Mouse (Mus musculus): ENCODE measurements at regions not wholly inside any gene's neighbourhood (a gene's known extent, or its start where the extent isn't known, plus 50 kb on each side); places are given as distances from the start of the nearest gene placed in this dataset. TPM values are rescaled to one million over a fixed set of nuclear protein-coding genes. Genes with fewer than 3 reads are reported as not detected.

GRCm38 (mm10) chr17:82134843-82135242, 396.7 kb upstream of the Slc8a1 start:
- DNase-seq (ENCODE audit: low spot score): no peak
- no peak for ATAC-seq (replicated peaks; ENCODE audit: low FRiP score)
- no peak overlapping the region for H3K4me3 ChIP-seq (ENCODE audit: low read depth, low read length)
- H3K27ac ChIP-seq (ENCODE audit: low read depth, low read length): no peak overlapping the region
- no peaks in the 10 kb centered on the region for H3K27me3 ChIP-seq (ENCODE audit: control insufficient read depth, insufficient read depth, low read length)
- no peak overlapping the region for H3K9ac ChIP-seq (ENCODE audit: low read length)
- no peaks in the 10 kb centered on the region for H3K36me3 ChIP-seq (ENCODE audit: control insufficient read depth, insufficient read depth, low read length)
- 91% methylated on average over 3 of the region's 3 CpGs for WGBS
- H3K4me2 ChIP-seq (ENCODE audit: low read depth, low read length, severe bottlenecking): no peak overlapping the region
- H3K4me1 ChIP-seq (replicated peaks; ENCODE audit: control insufficient read depth, insufficient read depth, low read length): no peaks in the 10 kb centered on the region
- no peaks in the 10 kb centered on the region for H3K9me3 ChIP-seq (ENCODE audit: control insufficient read depth, low read length)

DNA sequence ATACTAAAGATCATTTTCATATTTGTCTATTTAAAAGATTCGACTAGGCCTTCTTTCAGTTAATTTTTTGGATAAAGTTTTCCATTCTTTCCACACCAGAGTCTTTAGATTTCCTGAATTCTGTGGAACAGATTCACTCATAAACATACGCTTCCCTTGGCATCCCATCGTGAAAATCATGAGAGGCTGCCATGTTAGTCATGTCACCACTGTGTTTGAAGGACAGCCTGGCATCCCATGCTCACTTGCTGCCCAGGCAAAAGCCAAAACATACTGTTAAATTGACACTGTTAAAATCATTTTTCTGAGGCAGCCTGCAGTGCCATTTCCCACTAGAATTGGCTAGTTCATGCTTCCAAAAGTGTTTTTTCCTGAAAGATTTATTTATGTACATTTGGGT, 394.8 kb upstream of the Slc8a1 start:
- no peak overlapping the region for H3K27ac ChIP-seq (ENCODE audit: low read depth, low read length)
- ATAC-seq (replicated peaks; ENCODE audit: low FRiP score) (no peak), DNase-seq (ENCODE audit: low spot score) (no peak)
- no peak overlapping the region for H3K4me2 ChIP-seq (ENCODE audit: low read depth, low read length, severe bottlenecking)
- no peak overlapping the region for H3K9ac ChIP-seq (ENCODE audit: low read length)
- no peaks in the 10 kb centered on the region for H3K36me3 ChIP-seq (ENCODE audit: control insufficient read depth, insufficient read depth, low read length)
- H3K27me3 ChIP-seq (ENCODE audit: control insufficient read depth, insufficient read depth, low read length): no peaks in the 10 kb centered on the region
- no peaks in the 10 kb centered on the region for H3K9me3 ChIP-seq (ENCODE audit: control insufficient read depth, low read length)
- H3K4me1 ChIP-seq (replicated peaks; ENCODE audit: control insufficient read depth, insufficient read depth, low read length): no peaks in the 10 kb centered on the region
- H3K4me3 ChIP-seq (ENCODE audit: low read depth, low read length): no peak overlapping the region
- WGBS: 85% methylated on average over 3 of the region's 3 CpGs

GRCm38 (mm10) chr17:82087141-82087540, 349.0 kb upstream of the Slc8a1 start:
- H3K4me2 ChIP-seq (ENCODE audit: low read depth, low read length, severe bottlenecking): no peak overlapping the region
- DNase-seq (ENCODE audit: low spot score): no peak
- no peak for ATAC-seq (replicated peaks; ENCODE audit: low FRiP score)
- no peaks in the 10 kb centered on the region for H3K4me1 ChIP-seq (replicated peaks; ENCODE audit: control insufficient read depth, insufficient read depth, low read length)
- no peaks in the 10 kb centered on the region for H3K36me3 ChIP-seq (ENCODE audit: control insufficient read depth, insufficient read depth, low read length)
- 90% methylated on average over 3 of the region's 3 CpGs for WGBS
- H3K9ac ChIP-seq (ENCODE audit: low read length): no peak overlapping the region
- no peaks in the 10 kb centered on the region for H3K9me3 ChIP-seq (ENCODE audit: control insufficient read depth, low read length)
- H3K27me3 ChIP-seq (ENCODE audit: control insufficient read depth, insufficient read depth, low read length): no peaks in the 10 kb centered on the region
- H3K27ac ChIP-seq (ENCODE audit: low read depth, low read length): no peak overlapping the region
- H3K4me3 ChIP-seq (ENCODE audit: low read depth, low read length): no peak overlapping the region

GRCm38 (mm10) chr17:82080301-82080700, 342.1 kb upstream of the Slc8a1 start:
- no peaks in the 10 kb centered on the region for H3K9me3 ChIP-seq (ENCODE audit: control insufficient read depth, low read length)
- H3K4me3 ChIP-seq (ENCODE audit: low read depth, low read length): no peak overlapping the region
- no peaks in the 10 kb centered on the region for H3K4me1 ChIP-seq (replicated peaks; ENCODE audit: control insufficient read depth, insufficient read depth, low read length)
- no peak overlapping the region for H3K9ac ChIP-seq (ENCODE audit: low read length)
- H3K27ac ChIP-seq (ENCODE audit: low read depth, low read length): no peak overlapping the region
- H3K36me3 ChIP-seq (ENCODE audit: control insufficient read depth, insufficient read depth, low read length): no peaks in the 10 kb centered on the region
- H3K27me3 ChIP-seq (ENCODE audit: control insufficient read depth, insufficient read depth, low read length): no peaks in the 10 kb centered on the region
- DNase-seq (ENCODE audit: low spot score) (no peak), ATAC-seq (replicated peaks; ENCODE audit: low FRiP score) (no peak)
- H3K4me2 ChIP-seq (ENCODE audit: low read depth, low read length, severe bottlenecking): no peak overlapping the region

Small RNA genes in the stretch of these regions (microRNA-seq; reads per million reads assigned to microRNA genes)
- gene Gm23400 (ENCODE audit: insufficient number of aligned reads) (not detected), gene Gm27359 (ENCODE audit: insufficient number of aligned reads) (not detected)

Measured in forebrain, embryonic 11.5 days (tissue).